Mouse (Mus musculus) brain, embryonic 14.5 days (tissue): Measurements from ENCODE around the gene 1110059G10Rik. TPM values are rescaled to one million over a fixed set of nuclear protein-coding genes. Genes with fewer than 3 reads are reported as not detected.

Source experiments
- DNase-seq: peaks from one replicate; pipeline ENCODE4 v3.0.0-alpha.2; 2011; ENCODE audit warnings: low read depth
- CTCF ChIP-seq: fragments of 200-500 bp; IDR thresholded peaks from 2 replicates; pipeline ENCODE4 v1.5.1; 2012; ENCODE audit warnings: inconsistent platforms, mild to moderate bottlenecking, moderate library complexity, borderline replicate concordance; ENCODE audit not compliant: insufficient read depth, insufficient read length; ENCODE audit errors: extremely low read depth
- POLR2A ChIP-seq: fragments of 200-500 bp; IDR thresholded peaks from 2 replicates; pipeline ENCODE4 v1.6.1; 2012; ENCODE audit warnings: mild to moderate bottlenecking, inconsistent platforms, borderline replicate concordance; ENCODE audit not compliant: poor library complexity, insufficient read depth, insufficient read length, severe bottlenecking; ENCODE audit errors: extremely low read depth
- polyA plus RNA-seq: library from polyadenylated mRNA; depleted of rRNA; stranded (reverse); fragments of >200 nt; gene quantifications from 2 replicates; pipeline ENCODE4 v1.2.3, GENCODE M21; 2012; rRNA removed

Gene 1110059G10Rik
- polyA plus RNA-seq = 17.7 and 23.8 TPM in 2 replicates

- TF ChIP-seq POLR2A = peak; percentile 30; the same call in 1 of the 2 replicates
- TF ChIP-seq CTCF = no peak
- DNase-seq = peak; percentile 97
Measured at GRCm38 (mm10) chr9:122950643-122951475, at the start of gene 1110059G10Rik, which contains the start of gene Kif15. Gene 1110059G10Rik, minus strand, starts transcription at chr9:122951000. Gene Kif15, plus strand, starts transcription at chr9:122951046.

- DNase-seq = no peak
- TF ChIP-seq CTCF = no peak
- TF ChIP-seq POLR2A = no peak
Measured at GRCm38 (mm10) chr9:122999193-122999586, 48.4 kb upstream of the 1110059G10Rik start.

- TF ChIP-seq CTCF = no peak
- TF ChIP-seq POLR2A = no peak
- no peak for DNase-seq
Measured at GRCm38 (mm10) chr9:122998406-122999192, 47.8 kb upstream of the 1110059G10Rik start.

DNA sequence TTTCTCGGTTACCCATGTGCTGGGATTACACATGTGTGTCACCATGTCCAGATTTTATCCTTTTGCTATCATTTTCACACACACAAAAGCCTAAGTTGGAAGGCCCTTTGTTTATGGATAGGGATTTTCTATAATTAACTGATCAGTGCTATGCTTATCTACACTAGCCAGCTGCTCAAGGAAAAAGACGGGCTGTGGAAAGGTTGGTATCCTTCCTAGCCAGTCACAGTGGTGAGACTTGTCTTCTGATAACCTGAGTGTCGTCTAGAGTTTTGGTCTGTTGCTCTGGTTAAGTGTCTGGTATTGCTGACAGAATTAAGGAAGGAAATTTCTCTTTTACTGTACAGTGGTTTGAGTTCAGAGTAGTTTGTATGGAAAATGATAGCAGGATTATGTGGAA, 21.9 kb downstream of the 1110059G10Rik start:
- no peak for DNase-seq
- TF ChIP-seq CTCF (no peak), POLR2A (no peak)

DNA sequence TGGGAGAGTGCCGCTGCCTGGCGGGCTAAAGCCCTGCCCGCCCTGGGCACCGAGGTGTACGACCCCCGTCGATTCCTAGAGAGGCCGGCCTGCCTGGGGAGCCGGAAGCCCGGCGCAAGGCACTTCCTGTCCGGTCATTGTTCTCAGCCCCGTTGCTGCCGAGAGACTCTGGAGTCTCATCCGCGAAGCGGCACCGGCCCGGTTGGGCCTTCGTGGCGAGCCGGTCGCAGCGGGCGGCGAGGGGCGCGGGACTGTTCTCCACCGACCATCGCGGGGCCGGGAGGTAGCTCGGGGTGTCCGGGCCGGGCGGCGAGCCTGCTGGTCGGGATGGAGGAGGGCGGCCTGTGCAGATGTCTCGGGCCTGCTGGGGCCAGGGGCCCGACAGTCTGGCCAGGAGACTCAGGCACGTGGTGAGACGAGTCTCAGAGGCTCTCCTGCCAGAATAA, 27.8 kb downstream of the 1110059G10Rik start, which contains the start of gene Zfp105:
Zfp105 (plus strand) TSS at position 137 of the 446 bp plus-strand sequence.
- TF ChIP-seq POLR2A = no peak; the same call in none of the 2 replicates
- TF ChIP-seq CTCF = no peak

DNA sequence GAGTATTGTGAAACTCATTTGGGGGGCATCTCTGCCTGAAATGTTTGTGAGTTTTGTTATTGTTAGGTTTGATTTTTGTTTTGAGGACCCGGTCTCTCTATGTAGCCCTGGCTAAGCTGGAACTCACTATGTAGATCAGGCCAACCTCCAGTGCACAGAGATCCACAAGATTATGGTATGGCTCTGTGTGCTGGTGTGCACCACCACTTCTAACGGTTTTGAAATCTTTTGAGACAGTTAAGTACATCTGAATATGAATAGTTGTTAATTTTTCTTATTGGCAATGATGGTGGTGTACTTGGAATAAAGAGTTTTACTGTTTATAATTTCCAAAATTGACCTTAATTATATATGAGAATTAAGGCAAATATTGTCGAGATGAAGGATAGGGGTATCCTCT, 28.4 kb downstream of the 1110059G10Rik start:
- no peak for DNase-seq
- TF ChIP-seq CTCF (no peak), POLR2A (no peak)

More for the DNA sequence above, 27.8 kb downstream of the 1110059G10Rik start, which contains the start of gene Zfp105:
- DNase-seq = peak; percentile 96

GRCm38 (mm10) chr9:122902717-122903535, 47.9 kb downstream of the 1110059G10Rik start:
- peak; percentile 96 for DNase-seq
- peak; percentile 57; the same call in 1 of the 2 replicates for TF ChIP-seq POLR2A
- TF ChIP-seq CTCF = no peak

DNA sequence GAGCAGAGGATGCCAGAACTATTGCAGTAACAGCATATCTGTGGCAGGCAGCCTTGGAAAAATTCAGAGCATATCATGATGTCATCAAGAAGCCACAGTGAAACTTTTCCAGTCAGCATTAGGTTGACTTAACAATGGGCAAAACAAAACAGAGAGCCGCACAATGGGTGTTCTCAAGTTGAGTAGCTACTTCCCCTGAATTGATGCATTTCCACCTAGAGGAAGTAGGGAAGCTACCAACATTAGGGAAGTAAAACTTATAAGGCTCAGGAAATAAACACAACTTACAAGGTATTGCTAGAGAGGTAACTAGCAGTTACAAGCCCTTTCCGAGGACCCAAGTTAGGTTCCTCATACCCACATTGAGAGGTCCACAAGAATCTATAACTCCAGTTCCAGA, 49.8 kb downstream of the 1110059G10Rik start:
- TF ChIP-seq POLR2A = no peak
- no peak for TF ChIP-seq CTCF
- DNase-seq = no peak

Other genes with a start within 250 kb of the 1110059G10Rik start
- not detected in 2 replicates for gene Topaz1, start 203.7 kb downstream of the 1110059G10Rik start, polyA plus RNA-seq
- 6.1 and 6.3 TPM in 2 replicates for gene Tcaim, start 145.5 kb downstream of the 1110059G10Rik start, polyA plus RNA-seq
- not detected in 2 replicates for gene Gm35549, start 107.0 kb downstream of the 1110059G10Rik start, polyA plus RNA-seq
- gene Zfp445, start 85.0 kb downstream of the 1110059G10Rik start, polyA plus RNA-seq = 156 and 160 TPM in 2 replicates
- 6.8 and 8.5 TPM in 2 replicates for gene Zkscan7, start 65.3 kb downstream of the 1110059G10Rik start, polyA plus RNA-seq
- gene Zfp105, start 27.9 kb downstream of the 1110059G10Rik start, polyA plus RNA-seq = 12.4 and 13.1 TPM in 2 replicates
- 19.0 and 41.9 TPM in 2 replicates for gene Kif15, start within 50 bp of the 1110059G10Rik start, polyA plus RNA-seq
- 16.5 and 19.1 TPM in 2 replicates for gene Tmem42, start 70.3 kb upstream of the 1110059G10Rik start, polyA plus RNA-seq
- gene Tgm4, start 83.7 kb upstream of the 1110059G10Rik start, polyA plus RNA-seq = 0.54 and 0.71 TPM in 2 replicates
- 85.5 and 92.3 TPM in 2 replicates for gene Zdhhc3, start 162.2 kb upstream of the 1110059G10Rik start, polyA plus RNA-seq
- 64.4 and 85.6 TPM in 2 replicates for gene Exosc7, start 162.2 kb upstream of the 1110059G10Rik start, polyA plus RNA-seq
- gene Clec3b, start 199.9 kb upstream of the 1110059G10Rik start, polyA plus RNA-seq = 3.7 and 5.0 TPM in 2 replicates